Mouse (Mus musculus) hindbrain, embryonic 14.5 days (tissue): ENCODE data around the gene Sipa1l3. TPM values are rescaled to one million over a fixed set of nuclear protein-coding genes. Genes with fewer than 3 reads are reported as not detected.

Experiments used
- ATAC-seq: fragments of 200-750 bp; cut with Nextera tagmentation; 2 replicates; pipeline ENCODE4 v1.8.0; 2017; ENCODE audit warnings: moderate number of reproducible peaks, mild to moderate bottlenecking, moderate TSS enrichment, moderate library complexity; ENCODE audit not compliant: low FRiP score
- DNase-seq: peaks from one replicate; pipeline ENCODE4 v3.0.0-alpha.2; 2015; ENCODE audit warnings: low spot score
- H3K27ac ChIP-seq: fragments of 300-500 bp; sonication (generic); 2 replicates; pipeline ENCODE4 v1.5.1; 2014; ENCODE audit warnings: mild to moderate bottlenecking, moderate library complexity
- H3K27me3 ChIP-seq: fragments of 300-500 bp; sonication (generic); 2 replicates; pipeline ENCODE4 v1.6.1; 2014; ENCODE audit warnings: mild to moderate bottlenecking, low read length, mixed read lengths; ENCODE audit not compliant: control insufficient read depth, insufficient read depth
- H3K36me3 ChIP-seq: fragments of 300-500 bp; sonication (generic); replicated peaks from 2 replicates; pipeline ENCODE4 v1.6.1; 2014; ENCODE audit not compliant: control insufficient read depth, insufficient read depth
- H3K4me1 ChIP-seq: fragments of 300-500 bp; sonication (generic); replicated peaks from 2 replicates; pipeline ENCODE4 v1.6.1; 2014; ENCODE audit warnings: antibody characterized with exemption, low read length, mixed read lengths; ENCODE audit not compliant: control insufficient read depth, insufficient read depth
- H3K4me2 ChIP-seq: fragments of 300-500 bp; sonication (generic); replicated peaks from 2 replicates; pipeline ENCODE4 v1.6.1; 2014; ENCODE audit warnings: mild to moderate bottlenecking, moderate library complexity
- H3K4me3 ChIP-seq: fragments of 300-500 bp; sonication (generic); replicated peaks from 2 replicates; pipeline ENCODE4 v1.5.1; 2014; ENCODE audit warnings: mild to moderate bottlenecking, low read length
- H3K9ac ChIP-seq: fragments of 300-500 bp; sonication (generic); 2 replicates; pipeline ENCODE4 v1.6.1; 2014
- H3K9me3 ChIP-seq: fragments of 300-500 bp; sonication (generic); 2 replicates; pipeline ENCODE4 v1.6.1; 2016; ENCODE audit warnings: low read length; ENCODE audit not compliant: control insufficient read depth
- WGBS: fragments of 180-500 bp; shearing (Covaris S2); extraction: QIAGEN DNeasy Blood & Tissue Kit; methylation state at CpG from one replicate; pipeline ENCODE4 v1.1.7; 2014; 5-methylcytosine and 5-hydroxymethylcytosine counted together
- polyA plus RNA-seq: library from polyadenylated mRNA; unstranded; fragments of >200 nt; fragmentation: Nextera tagmentation; extraction: Ambion mirVana; gene quantifications from 2 replicates; pipeline ENCODE4 v1.2.1, GENCODE M21; 2014

Gene Sipa1l3
- polyA plus RNA-seq, 1 experiment from 2014 or later = 21.4 TPM

DNA sequence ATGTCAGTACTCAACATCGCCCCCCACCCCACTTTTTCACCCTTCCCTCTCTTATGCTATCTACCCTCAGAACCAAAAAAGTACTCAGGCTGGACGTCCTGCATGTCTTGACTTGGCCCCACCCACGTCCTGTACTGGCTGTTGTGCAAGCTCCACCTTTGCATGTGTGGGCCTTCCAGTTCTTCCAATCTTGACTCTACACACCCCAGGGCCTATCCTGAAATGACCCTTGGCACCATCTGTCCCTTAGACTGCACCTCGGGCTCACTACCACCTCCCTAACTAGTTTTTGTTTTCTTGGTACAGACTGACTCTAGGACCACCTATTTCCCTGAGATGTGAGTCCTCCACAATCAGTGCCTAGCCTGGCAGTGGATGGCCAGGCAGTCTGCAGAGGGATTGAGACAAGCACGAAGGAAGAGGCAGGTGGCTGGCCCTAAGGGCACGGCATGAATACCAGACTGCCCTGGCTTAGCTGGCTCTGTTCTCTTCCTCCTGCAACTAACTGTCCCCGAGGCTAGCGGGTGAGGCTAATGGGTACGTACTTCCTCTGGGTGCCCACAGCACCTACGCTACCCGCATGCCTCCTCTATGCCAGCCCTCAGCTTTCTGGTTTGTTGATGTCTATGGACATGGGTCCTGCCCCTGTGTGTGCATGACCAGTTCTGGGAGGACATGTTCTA lies 71.2 kb downstream of the Sipa1l3 start:
- DNase-seq (no peak), ATAC-seq (no peak)
- H3K27me3 ChIP-seq = no peaks in the 10 kb centered on the region
- H3K4me3 ChIP-seq = no peak overlapping the region
- WGBS = 89% methylated on average over 11 of the region's 11 CpGs
- no peak overlapping the region for H3K27ac ChIP-seq
- H3K4me1 ChIP-seq = peaks cover 2% of the 10 kb centered on the region; the same call in 1 of the 2 replicates
- no peak overlapping the region for H3K9ac ChIP-seq
- H3K36me3 ChIP-seq = no peaks in the 10 kb centered on the region
- H3K9me3 ChIP-seq = no peaks in the 10 kb centered on the region
- no peak overlapping the region for H3K4me2 ChIP-seq

DNA sequence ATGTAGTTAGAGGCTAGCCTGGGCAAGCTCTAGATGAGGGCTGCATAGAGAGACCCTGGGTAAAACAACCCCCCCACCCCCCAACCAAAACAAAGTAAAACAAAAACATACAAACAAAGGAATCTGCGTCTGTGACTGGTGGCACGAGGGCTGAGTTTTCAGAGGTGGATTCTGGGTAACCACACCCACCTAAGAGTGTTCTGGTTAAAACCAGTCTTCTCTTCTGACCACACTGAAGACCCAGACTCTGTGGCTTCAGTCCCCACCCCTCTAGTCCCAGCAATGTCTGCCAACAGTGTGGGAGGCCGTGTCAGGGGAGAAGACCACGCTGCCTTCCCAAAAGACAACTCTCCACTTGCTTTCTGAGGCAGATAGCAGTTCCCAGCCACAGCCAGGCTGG lies 72.3 kb downstream of the Sipa1l3 start:
- DNase-seq (no peak), ATAC-seq (no peak)
- H3K4me1 ChIP-seq = no peaks in the 10 kb centered on the region
- H3K9ac ChIP-seq = no peak overlapping the region
- whole genome bisulfite sequencing = 83% methylated on average over 4 of the region's 4 CpGs
- H3K27ac ChIP-seq = no peak overlapping the region
- no peaks in the 10 kb centered on the region for H3K9me3 ChIP-seq
- no peaks in the 10 kb centered on the region for H3K36me3 ChIP-seq
- no peaks in the 10 kb centered on the region for H3K27me3 ChIP-seq
- no peak overlapping the region for H3K4me3 ChIP-seq
- H3K4me2 ChIP-seq = no peak overlapping the region

DNA sequence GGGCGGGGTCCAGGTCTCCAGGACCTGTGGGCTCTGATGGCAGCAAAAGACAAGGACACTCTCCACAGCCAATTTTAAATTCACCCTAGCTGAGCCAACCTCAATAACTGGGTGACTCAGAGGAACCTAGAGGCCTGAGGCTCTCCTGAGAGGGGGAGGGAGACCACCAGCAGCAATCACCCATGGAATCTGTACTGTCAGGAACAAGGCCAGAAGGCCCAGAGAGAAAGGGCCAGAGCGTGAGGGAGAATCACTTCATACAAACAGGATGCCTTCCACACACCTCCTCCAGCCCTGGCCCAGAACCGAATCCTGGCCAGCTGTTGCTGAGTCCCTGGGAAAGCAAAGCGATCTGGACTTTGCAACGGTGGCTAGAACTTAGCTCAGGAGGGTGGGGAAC lies 73.9 kb downstream of the Sipa1l3 start:
- Histone ChIP-seq H3K9me3 (no peaks in the 10 kb centered on the region), H3K4me3 (no peak overlapping the region), H3K4me2 (no peak overlapping the region), H3K27me3 (no peaks in the 10 kb centered on the region), H3K36me3 (no peaks in the 10 kb centered on the region), H3K9ac (no peak overlapping the region), H3K4me1 (no peaks in the 10 kb centered on the region), H3K27ac (no peak overlapping the region)
- DNase-seq = no peak
- ATAC-seq = no peak
- WGBS = 87% methylated on average over 5 of the region's 5 CpGs

DNA sequence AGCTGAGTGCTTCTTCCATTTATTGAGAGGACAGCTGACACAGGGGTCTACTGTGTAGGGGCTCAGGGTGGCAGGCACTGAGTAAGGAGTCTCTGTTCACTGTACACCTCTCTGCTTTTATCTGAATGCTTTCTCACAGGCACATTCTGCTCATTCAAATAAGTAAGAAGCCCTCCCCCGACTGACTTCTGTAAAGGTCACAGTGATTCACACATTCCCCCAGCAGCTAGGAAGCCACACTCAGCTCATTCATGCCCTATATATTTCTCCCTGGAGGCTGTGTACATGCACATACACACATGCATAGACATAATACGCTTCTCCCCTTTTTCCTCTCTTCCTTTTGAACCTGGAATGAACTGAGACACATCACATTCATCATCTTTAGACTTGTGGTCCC lies 74.4 kb downstream of the Sipa1l3 start:
- no peak overlapping the region for H3K4me3 ChIP-seq

DNA sequence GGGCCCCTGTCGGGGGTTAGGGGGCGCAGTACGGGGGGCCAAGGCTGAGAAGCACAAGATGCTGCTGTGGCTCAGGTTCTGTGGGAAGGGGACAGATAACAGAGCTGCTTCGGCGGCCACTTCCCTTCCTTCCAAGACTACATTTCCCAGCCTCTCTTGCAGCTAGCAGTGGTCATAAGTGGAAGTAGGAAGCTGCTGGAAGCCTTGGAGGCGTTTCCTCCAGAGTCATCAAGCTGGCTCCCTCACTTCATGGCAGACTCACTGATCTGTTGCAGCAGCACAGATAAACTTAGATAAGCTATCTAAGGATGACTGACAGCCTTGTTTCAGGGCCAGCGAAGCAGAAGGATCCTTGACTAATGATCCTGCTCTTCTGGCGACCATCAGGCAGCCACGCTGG lies 76.6 kb downstream of the Sipa1l3 start:
- H3K4me1 ChIP-seq = no peaks in the 10 kb centered on the region; the same call in 1 of the 2 replicates
- DNase-seq (no peak), ATAC-seq (no peak)
- no peak overlapping the region for H3K4me3 ChIP-seq
- 66% methylated on average over 9 of the region's 9 CpGs for WGBS
- H3K9me3 ChIP-seq = no peaks in the 10 kb centered on the region
- H3K27me3 ChIP-seq = no peaks in the 10 kb centered on the region
- H3K9ac ChIP-seq = no peak overlapping the region
- H3K36me3 ChIP-seq = no peaks in the 10 kb centered on the region
- no peak overlapping the region for H3K4me2 ChIP-seq
- H3K27ac ChIP-seq = no peak overlapping the region

More for the DNA sequence above, 74.4 kb downstream of the Sipa1l3 start:
- 67% methylated on average over 2 of the region's 2 CpGs for WGBS
- no peaks in the 10 kb centered on the region for H3K4me1 ChIP-seq
- H3K9ac ChIP-seq = no peak overlapping the region
- no peaks in the 10 kb centered on the region for H3K36me3 ChIP-seq
- no peak for ATAC-seq
- no peaks in the 10 kb centered on the region for H3K27me3 ChIP-seq
- no peak overlapping the region for H3K4me2 ChIP-seq
- no peak overlapping the region for H3K27ac ChIP-seq
- no peaks in the 10 kb centered on the region for H3K9me3 ChIP-seq
- no peak for DNase-seq

DNA sequence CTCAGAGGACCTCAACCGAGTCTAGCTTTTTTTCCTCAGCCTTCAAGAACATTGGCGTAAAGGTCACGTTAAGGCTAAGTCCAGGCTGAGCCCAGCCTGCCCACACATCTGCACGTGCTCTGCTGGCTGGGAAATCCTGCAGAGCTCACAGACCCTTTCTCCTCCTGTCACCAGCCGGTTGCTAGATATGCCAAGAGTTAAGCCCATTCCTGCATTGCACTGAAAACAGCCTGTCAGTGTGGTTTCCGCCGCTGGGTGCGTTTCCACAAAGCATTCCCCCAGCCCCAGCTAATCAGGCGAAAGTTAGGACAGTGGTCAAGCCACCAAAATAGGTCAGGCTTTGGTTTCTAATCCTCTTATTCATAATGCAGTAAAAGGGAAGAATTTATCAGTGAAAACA lies 77.3 kb downstream of the Sipa1l3 start:
- Histone ChIP-seq H3K27ac (no peak overlapping the region), H3K36me3 (no peaks in the 10 kb centered on the region), H3K4me3 (no peak overlapping the region), H3K9me3 (no peaks in the 10 kb centered on the region), H3K4me2 (no peak overlapping the region), H3K27me3 (no peaks in the 10 kb centered on the region), H3K4me1 (no peaks in the 10 kb centered on the region; the same call in 1 of the 2 replicates), H3K9ac (no peak overlapping the region)
- 55% methylated on average over 9 of the region's 9 CpGs for WGBS
- ATAC-seq = no peak
- DNase-seq = no peak

DNA sequence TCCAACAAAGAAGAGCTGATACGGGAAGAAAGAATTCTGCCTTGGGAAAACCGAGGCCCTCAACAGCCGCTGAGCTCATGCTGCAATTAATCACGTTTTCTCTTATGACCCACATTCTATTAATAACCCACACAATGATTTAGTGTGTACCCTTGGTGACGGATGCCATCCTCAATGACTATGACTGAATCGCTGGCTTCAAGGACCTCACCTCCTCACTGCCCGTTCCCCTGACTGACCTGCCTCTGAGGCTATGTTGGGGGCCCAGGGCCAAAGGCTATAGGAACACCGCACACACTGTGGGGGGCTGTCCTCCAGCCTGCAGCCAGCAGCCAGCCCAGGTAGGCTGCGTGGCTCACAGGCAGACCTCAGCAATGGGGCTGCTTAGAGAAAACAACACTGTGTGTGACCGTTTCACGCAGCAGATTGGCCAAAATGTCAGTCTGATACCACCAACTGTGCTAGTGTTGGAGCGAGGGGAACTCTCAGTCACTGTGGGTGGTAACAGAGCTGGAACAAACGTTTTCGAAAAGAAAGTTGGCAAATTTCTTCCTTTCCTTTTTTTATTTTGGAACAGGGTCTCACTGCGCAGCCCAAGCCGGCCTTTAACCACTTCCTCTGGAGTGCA lies 79.7 kb downstream of the Sipa1l3 start:
- Histone ChIP-seq H3K9ac (no peak overlapping the region), H3K4me3 (no peak overlapping the region), H3K4me2 (no peak overlapping the region), H3K36me3 (no peaks in the 10 kb centered on the region), H3K27me3 (no peaks in the 10 kb centered on the region), H3K9me3 (no peaks in the 10 kb centered on the region), H3K4me1 (peaks cover 1% of the 10 kb centered on the region; the same call in 1 of the 2 replicates), H3K27ac (peak overlapping the region; percentile 38)
- 67% methylated on average over 16 of the region's 16 CpGs for WGBS
- ATAC-seq (peak; percentile 33; the same call in 1 of the 2 replicates), DNase-seq (no peak)

DNA sequence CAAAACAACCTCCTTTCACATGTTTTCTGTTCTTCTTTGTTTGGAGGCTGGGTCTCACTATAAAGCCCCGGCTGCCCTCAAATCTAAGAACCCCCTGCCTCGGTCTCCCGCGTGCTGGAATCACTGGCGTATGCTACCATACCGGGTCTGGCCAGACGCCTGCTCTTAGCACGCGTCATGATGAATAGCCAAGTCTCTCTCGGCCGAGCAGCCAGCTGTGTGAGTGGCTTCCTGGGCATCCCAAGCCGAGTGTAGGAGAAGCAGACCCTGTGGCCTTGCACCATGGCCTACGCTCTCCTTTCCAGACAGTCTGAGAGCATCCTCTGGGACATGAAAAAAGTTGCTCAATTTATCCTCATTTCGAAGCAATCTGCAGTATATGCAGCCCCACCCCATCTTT lies 80.2 kb downstream of the Sipa1l3 start:
- Histone ChIP-seq H3K9me3 (no peaks in the 10 kb centered on the region), H3K27me3 (no peaks in the 10 kb centered on the region), H3K4me2 (no peak overlapping the region), H3K36me3 (no peaks in the 10 kb centered on the region), H3K4me1 (peaks cover 7% of the 10 kb centered on the region), H3K27ac (peak overlapping the region; percentile 38), H3K9ac (no peak overlapping the region), H3K4me3 (no peak overlapping the region)
- ATAC-seq (peak; percentile 28; the same call in 1 of the 2 replicates), DNase-seq (no peak)
- 83% methylated on average over 14 of the region's 14 CpGs for WGBS

DNA sequence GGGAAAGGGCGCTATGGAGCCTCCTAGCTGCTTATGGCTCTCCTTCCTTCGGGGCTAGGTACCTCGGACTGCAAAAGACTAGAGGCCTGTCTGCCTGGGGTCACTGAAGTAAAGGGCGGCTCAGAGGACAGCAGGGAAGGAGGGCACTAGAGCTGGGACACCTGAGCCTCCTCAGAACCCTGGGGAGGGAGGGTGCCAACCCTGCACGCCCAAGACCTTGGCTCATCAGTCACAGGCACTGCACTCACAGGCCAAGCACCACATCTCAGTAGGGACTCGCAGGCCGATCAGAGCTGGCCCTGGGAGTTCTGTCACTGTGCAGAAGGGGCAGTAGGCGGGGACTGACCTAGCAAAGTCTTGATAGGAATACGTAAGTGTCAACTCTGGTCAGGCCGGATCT lies 81.4 kb downstream of the Sipa1l3 start:
- ATAC-seq = no peak
- Histone ChIP-seq H3K4me2 (no peak overlapping the region), H3K27ac (no peak overlapping the region), H3K27me3 (no peaks in the 10 kb centered on the region), H3K4me1 (peaks cover 18% of the 10 kb centered on the region), H3K9me3 (no peaks in the 10 kb centered on the region), H3K9ac (no peak overlapping the region), H3K36me3 (no peaks in the 10 kb centered on the region), H3K4me3 (no peak overlapping the region)
- WGBS = 72% methylated on average over 10 of the region's 10 CpGs
- DNase-seq = no peak
